Mouse (Mus musculus): Measurements from ENCODE around the gene Ppp3r1.

Ppp3r1 gene

DNA sequence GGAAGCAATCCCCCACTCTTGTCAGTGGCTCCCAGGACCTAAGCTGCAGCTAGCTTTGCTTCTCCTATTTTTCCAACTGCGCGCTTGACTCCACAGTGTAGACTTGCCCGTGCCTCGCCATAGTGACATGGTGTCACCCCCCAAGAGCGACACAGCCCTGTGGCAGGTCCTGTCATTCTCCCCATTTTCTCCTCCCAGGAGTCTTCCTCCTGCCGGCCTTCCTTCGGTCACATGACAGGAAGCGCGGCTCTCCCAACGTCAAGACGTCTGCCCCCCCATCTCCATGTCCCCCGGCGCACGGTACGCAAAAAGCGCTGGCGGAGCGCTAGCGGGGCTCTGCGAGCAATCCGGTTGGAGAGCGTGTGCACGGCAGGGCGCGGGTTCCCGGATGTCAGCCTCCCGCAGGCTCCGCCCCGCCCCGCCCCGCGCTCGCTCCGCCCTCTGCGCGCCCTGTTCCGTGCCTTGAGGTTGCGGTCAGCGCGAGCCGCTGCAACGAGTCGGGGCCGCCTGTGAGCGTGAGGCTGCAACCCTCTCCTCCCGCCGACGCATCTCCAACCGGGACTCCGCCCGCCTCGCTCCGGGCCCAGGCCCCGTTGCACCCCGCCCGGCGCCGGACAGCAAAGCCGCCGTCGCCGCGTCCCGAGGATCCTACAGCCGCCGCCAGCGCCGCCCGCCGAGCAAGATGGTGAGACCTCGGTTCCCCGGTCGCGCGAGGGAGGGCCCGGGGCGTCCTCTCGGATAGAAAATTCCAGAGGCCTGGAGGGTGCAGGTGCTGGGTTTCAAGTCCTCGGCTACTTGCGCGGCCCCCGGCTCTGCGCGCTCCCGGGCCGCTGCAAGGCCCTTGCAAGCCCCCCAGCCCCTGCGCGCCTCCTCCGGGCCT, at the start of gene Ppp3r1:
Gene Ppp3r1 (plus strand): TSS at position 406 of the 880 bp plus-strand sequence.
- DNase-seq = peak; percentile 96

DNA sequence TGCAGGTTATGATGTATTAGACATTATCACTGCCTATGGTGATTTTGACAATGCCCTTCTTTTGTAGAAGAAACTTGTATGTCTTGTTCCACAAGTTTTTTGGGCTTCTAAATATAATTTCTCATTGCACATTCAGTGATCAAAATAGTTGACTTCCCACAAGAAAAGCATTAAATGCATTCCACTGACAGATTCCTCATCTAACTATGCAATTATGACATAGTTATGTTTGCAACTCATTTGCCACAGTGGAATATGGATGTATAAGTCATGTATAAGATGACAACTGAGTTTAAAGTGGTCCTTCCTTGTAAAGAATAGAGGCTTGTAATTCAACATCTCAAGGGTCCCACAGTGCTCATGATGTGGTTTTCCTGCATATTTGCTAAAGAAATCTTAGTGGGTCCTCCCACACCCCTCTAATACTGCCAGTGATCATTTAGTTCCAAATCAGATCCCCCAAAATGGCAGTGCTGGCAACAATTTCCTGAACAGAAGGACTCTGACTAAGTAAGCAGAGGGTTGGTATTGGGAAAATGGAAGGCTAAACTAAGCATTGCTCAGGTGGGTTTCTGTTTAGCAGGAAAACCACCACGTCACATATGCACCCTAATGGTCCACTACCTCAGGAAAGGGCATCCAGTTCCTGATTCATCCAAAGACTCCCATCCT, 46.5 kb upstream of the Ppp3r1 start:
- no peak for DNase-seq

DNA sequence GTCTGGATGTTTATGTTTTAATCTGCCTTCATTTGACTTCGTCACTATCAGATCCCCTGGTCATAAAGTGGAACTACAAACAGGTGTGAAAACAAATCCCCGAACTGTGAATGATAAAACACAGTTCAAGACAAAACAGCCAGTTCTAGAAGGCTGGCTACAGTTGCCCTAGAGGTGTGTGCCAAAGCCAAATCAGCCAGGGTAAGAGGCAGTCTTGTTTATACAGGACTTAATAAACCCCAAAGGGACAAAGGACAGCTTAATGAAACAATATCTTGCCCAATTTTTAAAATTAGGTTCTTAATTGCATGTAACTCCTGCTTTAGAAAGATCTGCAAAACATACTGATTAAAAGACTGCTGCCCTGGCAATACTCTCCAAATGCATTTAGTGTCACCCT, 32.6 kb upstream of the Ppp3r1 start:
- DNase-seq = no peak

DNA sequence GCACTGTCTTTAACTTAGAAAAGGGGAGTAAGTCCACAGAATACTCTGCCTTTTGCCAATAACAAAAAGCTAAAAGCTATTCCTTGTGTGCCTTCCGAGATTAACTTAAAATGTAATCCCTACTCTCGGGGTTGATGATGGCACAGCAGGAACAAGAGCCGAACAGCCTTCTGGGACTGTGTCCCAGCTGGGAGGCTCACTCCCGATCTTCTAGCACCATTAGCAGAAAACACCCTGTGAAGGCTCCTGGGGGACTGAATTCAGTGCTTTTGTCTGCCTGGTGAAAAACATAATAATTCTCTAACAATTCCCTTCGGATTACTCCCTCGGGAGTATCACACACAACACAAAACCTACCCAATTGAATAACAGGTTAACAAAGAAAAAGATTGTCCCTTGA, 23.4 kb upstream of the Ppp3r1 start:
- no peak for DNase-seq

DNA sequence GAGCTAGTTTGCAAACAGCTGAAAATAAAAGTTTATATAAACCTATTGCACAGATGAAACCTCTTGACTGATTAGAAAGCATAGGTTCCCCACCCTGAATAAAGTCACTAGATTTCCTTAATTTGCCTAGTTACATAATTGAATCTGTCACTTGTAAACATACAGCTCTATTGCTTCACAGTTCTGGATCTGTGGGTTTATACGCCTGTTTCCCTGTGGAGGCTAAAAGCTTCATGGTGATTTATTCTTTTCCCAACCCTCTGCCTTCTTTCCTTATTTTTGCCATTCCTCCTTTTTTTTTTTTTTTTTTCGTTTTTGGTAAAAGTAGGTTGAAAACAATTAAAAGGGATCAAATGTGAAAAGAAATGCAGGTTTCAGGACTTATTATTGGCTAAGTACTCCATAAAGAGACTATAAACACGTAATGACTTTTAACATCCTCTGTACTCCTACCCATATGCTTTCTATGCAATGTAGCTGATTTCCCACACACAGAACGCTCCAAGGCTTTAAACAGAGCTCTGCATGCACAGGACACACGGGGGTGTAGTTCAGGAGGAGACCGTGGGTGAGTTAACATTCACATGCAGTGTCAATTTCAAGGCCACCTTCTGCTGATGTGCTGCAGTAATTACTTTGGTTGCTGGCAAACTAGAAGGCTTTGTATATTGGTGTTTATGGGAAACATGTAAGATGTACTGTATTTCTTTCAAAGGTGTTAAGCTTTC, 20.6 kb upstream of the Ppp3r1 start:
- no peak for DNase-seq

DNA sequence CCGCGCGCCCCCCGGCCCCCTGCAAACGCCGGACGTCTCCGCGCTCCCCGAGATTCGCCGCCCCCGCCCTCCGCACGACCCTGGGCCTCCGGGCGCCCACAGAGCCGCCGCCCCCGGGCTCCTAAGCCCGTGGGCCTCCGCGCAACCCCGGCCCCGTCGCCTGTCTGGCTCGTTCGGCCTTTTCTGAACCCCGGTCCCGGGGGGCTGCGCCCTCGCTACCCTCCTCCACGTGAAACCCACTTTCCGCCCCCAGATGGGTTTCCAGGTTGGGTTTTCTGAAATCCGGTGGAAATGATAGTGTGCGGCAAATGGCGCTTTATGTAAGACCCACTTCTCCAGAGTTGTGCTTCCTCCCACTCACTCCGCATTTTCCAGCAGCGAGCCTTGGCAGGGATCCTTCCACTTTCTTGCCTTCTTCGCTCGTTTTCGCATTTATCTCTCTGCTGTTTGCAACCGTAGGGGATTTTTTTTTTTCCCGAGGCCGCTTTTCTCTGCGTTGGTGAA, 727 bp downstream of the Ppp3r1 start:
- peak; percentile 48 for DNase-seq

DNA sequence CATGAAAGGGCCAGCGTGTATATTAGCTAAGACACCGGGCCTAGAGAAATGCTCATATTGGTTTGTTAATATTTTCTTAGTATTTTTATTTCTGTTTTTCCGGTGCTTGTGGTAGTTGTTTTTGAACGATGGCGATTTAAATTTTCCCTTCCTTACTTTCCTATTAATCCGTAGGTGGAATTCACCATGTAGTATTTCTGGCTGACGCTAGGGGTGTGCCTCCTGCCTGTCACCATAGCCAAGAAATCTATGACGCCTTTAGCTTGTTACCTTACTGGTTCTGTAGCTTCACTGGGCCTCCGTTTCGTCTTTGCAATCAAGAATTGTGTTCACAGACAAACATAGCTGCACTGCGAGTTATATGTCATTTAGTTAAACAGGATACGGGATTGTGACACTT, 1.2 kb downstream of the Ppp3r1 start:
- peak; percentile 52 for DNase-seq

DNA sequence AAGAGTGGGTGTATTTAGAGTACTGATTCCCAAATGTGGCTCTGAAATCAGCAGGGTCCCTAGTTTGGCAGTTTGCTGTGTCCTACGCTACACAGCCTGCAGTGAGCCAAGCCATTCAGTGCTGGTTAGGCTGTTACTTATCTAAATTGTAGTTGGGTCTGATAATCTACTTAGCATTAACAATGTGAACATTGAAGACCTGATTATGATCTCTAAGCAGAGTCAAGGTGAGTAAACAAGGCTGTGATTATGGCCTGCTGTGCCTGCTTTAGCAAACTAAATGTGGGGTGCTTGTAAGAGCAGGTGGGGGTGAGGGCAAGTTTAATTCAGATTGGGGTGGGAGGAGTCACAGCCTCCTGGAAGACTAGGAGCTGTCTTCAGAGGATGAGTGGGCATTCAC, 4.9 kb downstream of the Ppp3r1 start:
- no peak for DNase-seq

DNA sequence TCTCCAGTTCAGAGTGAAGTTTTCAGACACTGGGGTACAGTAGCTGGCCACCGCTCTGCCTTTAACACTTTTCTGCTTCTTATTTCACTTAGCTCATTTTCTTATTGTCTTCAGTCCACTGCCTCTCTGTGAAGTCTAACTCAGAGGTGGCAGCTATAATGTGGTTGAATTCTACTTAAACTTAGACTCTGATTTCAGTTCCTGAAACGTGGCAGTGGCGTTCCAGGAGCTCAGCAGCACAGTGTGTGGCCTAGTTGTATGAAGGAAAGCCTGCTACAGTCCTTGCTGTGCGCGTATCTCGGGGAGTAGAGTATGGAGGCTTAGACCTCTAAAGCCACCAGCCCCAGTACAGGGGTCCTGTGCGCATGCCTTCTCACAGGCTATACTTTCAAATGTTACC, 7.6 kb downstream of the Ppp3r1 start:
- no peak for DNase-seq

DNA sequence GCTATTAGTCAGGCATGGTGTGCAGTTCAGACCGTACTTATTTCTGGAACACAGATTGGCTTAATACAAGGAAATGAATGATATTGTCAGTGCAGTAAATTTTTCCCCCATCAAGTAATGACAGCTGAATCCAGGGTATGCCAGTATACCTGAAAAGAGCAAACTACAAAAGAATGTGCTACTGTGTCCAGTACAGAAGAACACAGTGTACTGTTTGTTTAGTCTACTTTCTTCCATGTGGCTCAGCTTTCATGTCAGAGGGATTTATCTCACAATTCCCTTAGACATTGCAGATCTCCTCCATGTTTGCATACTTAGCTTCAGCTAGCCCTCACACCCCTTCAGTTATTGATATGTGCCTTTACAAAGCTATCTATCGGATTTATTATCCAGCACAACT, 10.2 kb downstream of the Ppp3r1 start:
- no peak for DNase-seq

DNA sequence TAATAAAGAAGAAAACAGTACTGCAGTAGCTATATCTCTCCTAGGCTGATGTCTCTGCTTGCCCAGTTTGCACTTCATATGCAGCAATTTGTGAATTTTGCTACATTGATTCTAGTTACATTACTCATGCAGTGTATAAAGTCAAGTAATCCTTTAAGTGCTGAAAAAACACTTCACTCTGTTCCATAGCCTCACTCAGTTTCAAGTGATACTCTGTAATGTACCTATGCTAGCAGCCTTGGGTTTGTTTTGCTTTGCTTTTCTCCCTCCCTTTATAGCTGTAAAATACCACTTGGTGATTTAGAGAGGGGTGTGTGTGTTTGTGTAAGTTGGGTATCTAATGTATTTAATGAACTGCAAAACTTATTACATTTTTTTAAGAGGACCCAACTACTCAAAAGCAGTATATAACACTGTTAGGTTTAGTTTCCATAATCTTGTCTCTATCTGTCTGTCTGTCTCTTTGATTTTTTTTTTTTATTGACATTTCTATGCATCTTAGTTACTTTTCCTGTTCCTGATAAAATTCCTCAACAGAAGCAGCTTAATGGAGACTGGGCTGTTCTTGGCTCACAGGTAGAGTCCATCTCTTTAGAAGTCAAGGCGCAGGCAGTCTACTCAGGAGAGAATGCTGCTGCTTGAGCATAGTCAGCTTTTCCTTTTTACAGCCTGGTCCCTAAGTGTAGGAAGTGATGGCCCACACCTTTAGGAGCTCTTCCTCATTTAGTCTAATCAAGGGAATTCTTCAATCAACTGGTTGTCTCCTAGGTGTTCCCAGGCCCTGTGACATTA, 12.1 kb downstream of the Ppp3r1 start:
- no peak for DNase-seq

DNA sequence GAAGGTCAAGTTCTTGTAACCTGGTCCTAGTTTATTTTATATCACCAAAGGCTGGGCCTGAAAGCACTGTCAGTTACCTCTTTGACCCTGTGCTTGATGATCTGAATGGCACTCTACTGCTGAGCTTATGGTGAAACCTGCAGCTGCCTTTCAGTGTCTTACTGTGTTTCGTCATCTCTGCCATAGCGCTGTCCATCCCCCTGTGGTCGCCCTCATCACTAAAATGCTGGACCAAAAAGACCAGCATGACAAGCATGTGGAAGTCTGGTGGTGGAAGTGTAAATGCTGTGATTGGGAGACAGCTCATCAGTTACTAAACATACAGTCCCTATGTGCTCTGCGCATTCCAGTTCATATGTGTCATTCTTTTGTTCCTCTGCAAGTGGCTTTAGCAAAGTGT, 13.2 kb downstream of the Ppp3r1 start:
- DNase-seq = no peak

DNA sequence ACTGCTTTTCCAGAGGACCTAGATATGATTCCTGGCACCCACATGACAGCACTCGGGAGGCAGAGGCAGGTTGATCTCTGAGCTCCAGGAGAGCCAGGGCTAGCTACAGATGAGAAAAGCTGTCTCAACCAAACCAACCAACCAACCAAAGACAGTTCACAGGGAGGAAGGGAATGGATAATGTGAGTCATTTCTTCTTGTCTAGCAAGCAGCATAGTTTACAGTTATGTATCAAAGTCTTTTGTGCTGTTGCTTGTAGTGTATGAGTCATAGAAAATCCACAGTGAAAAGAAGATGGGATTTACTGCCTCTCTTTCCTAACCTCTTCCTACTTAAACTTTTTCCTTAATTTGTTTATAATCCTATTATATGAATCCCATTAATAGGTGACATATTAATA, 17.6 kb downstream of the Ppp3r1 start:
- no peak for DNase-seq

DNA sequence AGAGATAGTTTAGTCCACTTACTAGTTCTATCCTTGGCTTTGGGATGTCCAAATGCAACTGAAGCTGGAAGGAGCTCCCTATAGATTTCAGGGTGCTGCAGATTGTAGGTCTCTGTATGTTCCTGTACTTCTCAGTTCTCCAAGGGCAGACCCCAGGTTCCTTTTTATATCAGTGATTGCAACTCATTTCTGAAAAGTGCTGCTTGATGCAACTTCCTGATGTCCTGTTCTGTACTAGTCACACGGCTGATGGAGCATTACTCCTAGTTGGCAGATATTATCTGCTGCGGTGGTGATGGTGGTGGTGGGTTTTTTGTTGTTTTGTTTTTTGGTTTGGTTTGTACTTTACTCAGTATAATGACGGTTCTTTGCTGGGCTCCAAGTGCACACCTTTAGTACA, 21.7 kb downstream of the Ppp3r1 start:
- DNase-seq = no peak

DNA sequence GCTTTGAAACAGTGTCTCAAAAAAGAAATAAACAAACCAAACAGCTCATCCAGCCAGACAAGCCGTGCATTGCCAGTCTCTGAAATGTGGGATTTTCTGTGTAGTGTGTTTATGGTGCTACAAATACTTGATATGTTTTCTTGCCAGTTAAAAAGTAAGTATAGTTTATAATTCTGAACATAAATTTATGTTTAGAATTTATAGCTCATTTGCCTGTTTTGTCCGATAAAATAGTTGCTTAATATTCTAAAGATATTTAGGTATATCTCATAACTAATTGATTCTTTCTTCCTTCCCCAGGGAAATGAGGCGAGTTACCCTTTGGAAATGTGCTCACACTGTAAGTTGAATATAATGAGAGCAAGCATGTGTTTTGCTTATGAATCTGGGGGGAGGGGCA, 22.7 kb downstream of the Ppp3r1 start, which contains the start of gene Wdr92:
Gene Wdr92 (plus strand): TSS at position 301 of the 400 bp plus-strand sequence.
- no peak for DNase-seq

DNA sequence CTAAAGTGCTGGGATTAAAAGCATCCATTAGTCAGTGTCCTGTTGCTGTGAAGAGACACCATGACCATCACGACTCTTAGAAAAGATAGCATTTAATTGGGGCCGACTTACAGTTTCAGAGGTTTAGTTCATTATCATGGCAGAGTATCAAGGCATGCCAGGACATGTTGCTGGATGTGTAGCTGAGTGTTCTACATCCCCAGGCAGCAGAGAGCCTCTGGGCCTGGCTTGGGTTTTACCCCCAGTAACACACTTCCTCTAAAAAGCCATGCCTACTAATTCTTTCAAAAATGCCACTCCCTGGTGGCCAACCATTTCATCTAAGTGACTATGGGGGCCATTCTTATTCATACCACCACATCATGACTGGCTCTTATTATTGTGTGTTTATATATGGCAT, 24.1 kb downstream of the Ppp3r1 start:
- DNase-seq = no peak

DNA sequence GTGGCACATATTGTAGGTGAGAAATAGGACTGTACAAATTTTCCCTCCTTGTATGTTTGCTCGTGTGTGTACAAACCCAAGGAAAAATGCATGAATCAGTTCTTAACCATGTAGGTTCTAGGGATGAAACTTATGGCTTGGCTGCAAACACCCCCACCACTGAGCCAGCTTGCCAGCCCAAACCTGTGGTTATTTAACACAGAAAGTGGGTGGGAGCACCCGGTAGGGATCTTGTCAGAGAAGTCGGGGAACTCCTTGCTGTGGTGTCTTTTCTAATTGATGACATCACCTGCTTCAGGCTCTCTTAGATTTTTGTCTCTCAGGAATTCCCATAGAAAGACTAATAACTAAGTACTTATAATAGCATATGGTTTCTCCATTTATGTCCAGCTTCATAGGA, 28.6 kb downstream of the Ppp3r1 start:
- DNase-seq = no peak

DNA sequence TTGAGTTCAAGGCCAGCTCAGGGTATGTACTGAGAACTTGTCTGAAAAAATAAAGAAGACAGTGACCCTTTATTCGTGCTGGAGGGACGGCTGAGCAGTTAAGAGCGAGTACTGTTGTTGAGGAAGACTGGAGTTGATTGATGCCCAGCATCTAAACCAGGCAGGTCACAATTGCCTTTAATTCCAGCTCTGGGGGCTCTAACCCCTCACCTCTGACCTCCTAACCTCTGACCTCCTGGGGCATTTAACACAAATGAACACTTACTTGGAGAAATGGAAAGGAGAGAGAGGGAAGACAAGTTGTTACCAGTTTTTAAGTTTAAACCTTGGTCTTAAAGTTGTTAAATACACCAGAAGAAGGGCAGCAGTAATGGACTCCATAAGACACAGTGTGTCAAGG, 29.7 kb downstream of the Ppp3r1 start:
- DNase-seq = no peak

DNA sequence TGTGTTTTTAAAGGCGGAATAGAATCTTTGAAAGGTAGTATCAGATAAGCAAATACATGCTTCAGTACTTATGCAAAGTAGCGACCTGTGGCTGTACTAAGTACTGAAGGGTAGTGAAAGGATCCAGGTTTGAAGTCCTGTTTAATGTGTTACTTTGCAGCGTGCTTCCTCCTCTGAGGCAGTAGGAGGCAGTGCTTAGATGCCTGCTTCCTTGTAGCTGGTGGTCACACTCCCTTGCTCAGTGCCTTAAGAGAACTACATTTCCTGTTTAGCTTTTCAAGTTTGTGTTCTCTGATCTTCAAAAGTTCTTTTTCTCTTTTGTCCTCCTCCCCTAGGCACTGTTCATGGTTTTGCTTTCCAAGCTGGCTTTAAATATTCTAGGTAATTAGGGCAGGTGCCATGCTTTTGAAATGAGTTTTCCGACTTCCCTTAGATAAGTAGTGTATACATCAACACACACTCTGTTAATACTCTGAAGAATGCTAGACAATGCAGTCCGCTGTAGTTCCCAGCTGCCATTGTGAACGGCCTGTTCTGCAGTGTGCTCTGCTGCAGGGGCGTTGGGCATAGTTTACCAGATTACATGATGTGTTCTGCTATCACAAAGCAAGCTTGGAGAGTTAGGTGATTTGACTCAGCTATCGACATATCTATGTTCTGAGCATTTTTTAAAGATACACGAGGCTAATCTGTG, 33.2 kb downstream of the Ppp3r1 start:
- no peak for DNase-seq

DNA sequence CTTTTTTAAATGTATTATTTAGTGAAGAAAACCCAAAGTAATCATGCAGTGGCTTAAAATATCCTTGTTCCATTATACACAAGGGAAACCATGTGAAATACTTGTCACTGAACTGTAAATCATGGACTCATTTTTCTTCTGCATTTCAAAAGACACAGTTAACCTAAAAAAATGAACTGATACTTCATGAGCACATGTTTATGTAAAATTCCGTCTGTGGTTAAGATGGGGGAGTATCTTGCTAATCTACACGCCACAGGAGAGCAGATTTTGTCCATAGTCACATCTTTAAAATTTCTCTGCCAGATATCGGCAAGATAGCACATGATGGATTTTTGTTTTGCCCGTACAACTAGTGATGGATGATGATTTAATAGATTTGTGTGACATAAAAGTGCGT, 40.1 kb downstream of the Ppp3r1 start:
- DNase-seq = no peak

DNA sequence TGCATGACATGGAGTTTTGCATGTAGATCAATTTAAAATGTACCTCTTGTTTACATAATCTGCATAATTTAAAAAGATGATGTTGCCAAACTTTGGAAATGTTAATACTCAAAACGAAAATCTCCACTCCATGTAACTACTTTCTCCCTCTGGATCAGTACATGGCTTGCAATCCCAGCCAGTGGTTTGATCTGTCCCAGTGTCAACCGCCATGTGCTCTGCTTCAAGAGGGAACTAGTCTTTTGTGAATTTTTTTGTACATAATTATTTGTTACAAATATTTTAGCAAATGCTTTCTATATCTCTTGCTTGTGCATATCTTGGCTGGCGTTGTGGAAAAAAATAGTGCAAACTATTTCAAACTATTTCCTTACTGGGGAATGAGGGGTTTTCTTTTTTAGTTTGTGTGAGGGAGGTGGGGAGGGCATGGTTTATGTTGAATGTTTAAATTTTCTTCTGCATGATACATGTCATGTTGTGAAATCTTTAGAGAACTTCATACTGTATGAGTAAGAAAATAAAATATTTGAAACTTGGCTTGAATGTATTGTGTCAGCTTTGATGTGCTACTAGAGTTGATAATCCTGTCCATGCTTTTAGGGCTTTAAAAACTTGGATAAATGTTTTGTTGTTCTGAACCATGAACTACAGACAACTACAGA, 40.9 kb downstream of the Ppp3r1 start:
- DNase-seq = no peak
